Mouse (Mus musculus) liver, embryonic 16.5 days (tissue): Measurements from ENCODE around the gene Gm49711. TPM values are rescaled to one million over a fixed set of nuclear protein-coding genes. Genes with fewer than 3 reads are reported as not detected.

Source experiments
- ATAC-seq: fragments of 200-750 bp; cut with Nextera tagmentation; 2 replicates; pipeline ENCODE4 v1.8.0; 2017; ENCODE audit warnings: low read depth, mild to moderate bottlenecking, moderate number of reproducible peaks, moderate library complexity
- H3K27ac ChIP-seq: fragments of 300-500 bp; sonication (generic); 2 replicates; pipeline ENCODE4 v1.5.1; 2014; ENCODE audit warnings: mild to moderate bottlenecking, low read length
- H3K27me3 ChIP-seq: fragments of 300-500 bp; sonication (generic); 2 replicates; pipeline ENCODE4 v1.6.1; 2014; ENCODE audit warnings: low read depth, low read length, mixed read lengths; ENCODE audit not compliant: control insufficient read depth, insufficient read depth
- H3K36me3 ChIP-seq: fragments of 300-500 bp; sonication (generic); 2 replicates; pipeline ENCODE4 v1.6.1; 2014; ENCODE audit warnings: mild to moderate bottlenecking; ENCODE audit not compliant: control insufficient read depth, insufficient read depth
- H3K4me1 ChIP-seq: fragments of 300-500 bp; sonication (generic); 2 replicates; pipeline ENCODE4 v1.6.1; 2014; ENCODE audit warnings: low read depth, low read length, mixed read lengths; ENCODE audit not compliant: control insufficient read depth
- H3K4me2 ChIP-seq: fragments of 300-500 bp; sonication (generic); 2 replicates; pipeline ENCODE4 v1.6.1; 2014; ENCODE audit warnings: low read depth, low read length, mixed read lengths
- H3K4me3 ChIP-seq: fragments of 300-500 bp; sonication (generic); 2 replicates; pipeline ENCODE4 v1.5.1; 2014; ENCODE audit warnings: low read depth, mild to moderate bottlenecking, low read length
- H3K9ac ChIP-seq: fragments of 300-500 bp; sonication (generic); 2 replicates; pipeline ENCODE4 v1.6.1; 2014; ENCODE audit warnings: low read depth, low read length
- H3K9me3 ChIP-seq: fragments of 300-500 bp; sonication (generic); replicated peaks from 2 replicates; pipeline ENCODE4 v1.6.1; 2016; ENCODE audit warnings: low read length; ENCODE audit not compliant: control insufficient read depth
- WGBS: fragments of 180-500 bp; shearing (Covaris S2); extraction: QIAGEN DNeasy Blood & Tissue Kit; methylation state at CpG from one replicate; pipeline ENCODE4 v1.1.7; 2014; ENCODE audit not compliant: insufficient replicate concordance; 5-methylcytosine and 5-hydroxymethylcytosine counted together
- polyA plus RNA-seq: library from polyadenylated mRNA; unstranded; fragments of >200 nt; fragmentation: Nextera tagmentation; extraction: Ambion mirVana; gene quantifications from 2 replicates; pipeline ENCODE4 v1.2.1, GENCODE M21; 2015

The Gm49711 gene
- polyA plus RNA-seq, 1 experiment from 2014 or later = not detected

DNA sequence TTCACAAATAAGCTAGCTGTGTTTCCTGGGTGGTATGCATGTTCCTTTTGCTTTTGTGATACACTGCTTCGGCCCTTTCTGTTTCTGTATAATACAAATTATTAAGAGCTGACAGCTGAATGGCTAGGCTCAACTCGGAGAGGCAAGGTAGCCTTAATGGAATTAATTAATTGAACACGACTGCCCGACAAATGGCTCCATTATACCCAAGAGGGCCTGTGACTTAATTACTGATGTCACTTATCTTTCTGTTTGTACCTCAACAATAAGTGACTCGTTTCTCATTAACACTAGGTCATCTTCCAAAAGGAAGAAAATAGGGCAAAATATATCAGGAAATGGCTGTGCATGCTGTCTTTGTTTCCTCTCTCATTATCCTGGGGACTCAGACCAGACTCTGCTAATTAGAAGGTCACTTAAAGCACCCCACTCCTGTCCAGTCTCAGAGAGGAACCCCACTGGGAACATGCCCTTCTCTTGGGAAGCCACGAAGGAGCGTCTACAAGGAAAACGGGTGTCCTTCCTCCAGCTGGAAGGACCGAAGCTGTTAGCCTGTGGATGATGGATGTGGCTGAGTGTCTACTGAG lies 84.4 kb downstream of the Gm49711 start:
- no peak for ATAC-seq
- 72% methylated on average over 9 of the region's 9 CpGs for WGBS
- H3K4me1 ChIP-seq = no peaks in the 10 kb centered on the region
- no peaks in the 10 kb centered on the region for H3K27me3 ChIP-seq
- H3K36me3 ChIP-seq = no peaks in the 10 kb centered on the region
- no peak overlapping the region for H3K4me2 ChIP-seq
- H3K4me3 ChIP-seq = no peak overlapping the region
- no peak overlapping the region for H3K27ac ChIP-seq
- no peak overlapping the region for H3K9ac ChIP-seq
- H3K9me3 ChIP-seq = no peaks in the 10 kb centered on the region

DNA sequence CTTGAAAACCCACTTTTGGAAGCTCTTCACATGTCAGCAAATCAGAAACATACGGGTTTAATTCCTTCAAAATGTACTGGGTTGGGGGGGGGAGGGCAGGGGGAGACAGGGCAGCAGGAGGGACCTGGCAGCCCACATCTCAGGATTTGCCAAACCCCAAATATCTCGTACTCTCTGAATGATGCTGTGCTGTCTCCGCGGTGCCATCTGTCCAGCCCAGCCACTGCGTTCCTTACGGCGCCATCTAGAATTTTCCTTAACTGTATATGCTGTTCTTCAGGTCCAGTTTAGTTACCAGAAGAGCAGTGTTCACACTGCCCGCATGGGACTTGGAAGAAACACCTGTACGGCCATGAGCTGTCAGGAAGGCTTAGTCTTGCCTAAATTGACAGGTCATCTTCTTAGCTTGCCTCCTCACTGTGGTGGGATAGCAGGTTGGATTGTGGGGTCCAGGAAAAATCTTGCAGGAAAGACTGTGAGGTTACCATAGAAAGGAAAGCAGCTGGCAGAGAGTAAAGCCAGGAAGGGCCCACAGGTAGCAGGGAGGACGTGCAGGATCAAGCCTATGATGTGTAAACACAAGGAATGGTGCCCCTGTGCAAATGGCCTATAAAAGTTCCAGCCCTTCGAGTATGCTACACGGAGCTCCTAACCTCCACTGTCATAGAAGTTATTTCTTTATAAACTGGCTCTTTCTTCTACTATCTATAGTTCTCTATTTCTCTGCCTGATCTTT lies 89.7 kb downstream of the Gm49711 start:
- no peaks in the 10 kb centered on the region for H3K4me1 ChIP-seq
- no peak overlapping the region for H3K4me2 ChIP-seq
- no peaks in the 10 kb centered on the region for H3K9me3 ChIP-seq
- ATAC-seq = no peak
- WGBS = 68% methylated on average over 12 of the region's 12 CpGs
- H3K36me3 ChIP-seq = no peaks in the 10 kb centered on the region
- no peak overlapping the region for H3K4me3 ChIP-seq
- no peaks in the 10 kb centered on the region for H3K27me3 ChIP-seq
- no peak overlapping the region for H3K9ac ChIP-seq
- no peak overlapping the region for H3K27ac ChIP-seq

DNA sequence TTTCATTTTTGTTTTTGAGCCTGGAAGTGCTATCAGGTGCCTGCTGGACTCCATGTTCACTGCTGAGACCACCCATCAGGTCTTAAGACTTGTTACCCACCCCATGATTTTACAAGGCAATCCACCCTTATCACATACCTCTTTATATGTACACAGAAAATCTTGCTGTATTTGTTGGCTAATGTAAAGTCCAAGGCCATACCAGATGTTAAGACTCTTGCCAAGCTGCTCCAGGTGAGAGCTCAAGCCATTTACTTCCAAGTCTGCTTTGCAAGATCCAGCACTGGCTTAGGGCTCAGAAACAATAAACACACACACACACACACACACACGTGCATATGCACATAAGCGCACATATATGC lies 90.2 kb downstream of the Gm49711 start:
- 53% methylated on average over 2 of the region's 2 CpGs for WGBS
- Histone ChIP-seq H3K9ac (no peak overlapping the region), H3K27me3 (no peaks in the 10 kb centered on the region), H3K9me3 (no peaks in the 10 kb centered on the region), H3K36me3 (no peaks in the 10 kb centered on the region), H3K4me1 (no peaks in the 10 kb centered on the region), H3K4me2 (no peak overlapping the region), H3K4me3 (no peak overlapping the region), H3K27ac (no peak overlapping the region)
- no peak for ATAC-seq

DNA sequence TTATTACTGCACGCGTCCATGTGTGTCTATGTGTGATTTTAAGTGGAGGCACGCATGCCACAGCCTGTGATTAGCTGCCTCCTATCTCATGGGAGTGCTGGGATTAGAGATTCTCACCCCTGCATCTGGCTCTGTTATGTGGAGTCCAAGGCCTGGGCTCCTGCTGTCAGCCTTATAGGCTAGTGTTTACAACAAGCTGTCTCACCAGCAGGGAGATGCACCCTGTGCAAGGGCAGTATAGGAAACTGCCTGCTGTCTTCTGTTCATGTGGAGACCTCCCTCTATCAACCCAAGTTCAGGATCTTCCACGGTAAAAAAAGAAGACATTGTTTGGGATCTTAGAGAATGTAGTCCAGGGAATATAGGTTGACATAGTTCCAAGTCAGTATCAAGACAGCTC lies 92.9 kb downstream of the Gm49711 start:
- no peak overlapping the region for H3K4me3 ChIP-seq
- WGBS = 55% methylated on average over 4 of the region's 4 CpGs
- ATAC-seq = no peak
- H3K4me1 ChIP-seq = no peaks in the 10 kb centered on the region
- no peak overlapping the region for H3K4me2 ChIP-seq
- no peaks in the 10 kb centered on the region for H3K36me3 ChIP-seq
- H3K27ac ChIP-seq = no peak overlapping the region
- H3K9me3 ChIP-seq = no peaks in the 10 kb centered on the region
- H3K9ac ChIP-seq = no peak overlapping the region
- H3K27me3 ChIP-seq = no peaks in the 10 kb centered on the region

GRCm38 (mm10) chr16:92158021-92158455 lies 99.9 kb downstream of the Gm49711 start:
- peak; percentile 54 for ATAC-seq
- no peaks in the 10 kb centered on the region for H3K36me3 ChIP-seq
- no peaks in the 10 kb centered on the region for H3K4me1 ChIP-seq
- WGBS = 9% methylated on average over 14 of the region's 14 CpGs
- H3K27me3 ChIP-seq = peaks cover 6% of the 10 kb centered on the region
- H3K9ac ChIP-seq = peak overlapping the region; percentile 22; the same call in 1 of the 2 replicates
- peak overlapping the region; percentile 50 for H3K4me2 ChIP-seq
- H3K4me3 ChIP-seq = peak overlapping the region; percentile 10
- H3K9me3 ChIP-seq = no peaks in the 10 kb centered on the region
- H3K27ac ChIP-seq = peak overlapping the region; percentile 82

GRCm38 (mm10) chr16:92158461-92159091 lies 100.5 kb downstream of the Gm49711 start:
- Histone ChIP-seq H3K4me2 (peak overlapping the region; percentile 50), H3K36me3 (no peaks in the 10 kb centered on the region), H3K27ac (peak overlapping the region; percentile 82), H3K9me3 (no peaks in the 10 kb centered on the region), H3K9ac (peak overlapping the region; percentile 22; the same call in 1 of the 2 replicates), H3K4me1 (no peaks in the 10 kb centered on the region), H3K27me3 (peaks cover 6% of the 10 kb centered on the region), H3K4me3 (peak overlapping the region; percentile 10)
- peak; percentile 87 for ATAC-seq
- 4% methylated on average over 30 of the region's 30 CpGs for WGBS

DNA sequence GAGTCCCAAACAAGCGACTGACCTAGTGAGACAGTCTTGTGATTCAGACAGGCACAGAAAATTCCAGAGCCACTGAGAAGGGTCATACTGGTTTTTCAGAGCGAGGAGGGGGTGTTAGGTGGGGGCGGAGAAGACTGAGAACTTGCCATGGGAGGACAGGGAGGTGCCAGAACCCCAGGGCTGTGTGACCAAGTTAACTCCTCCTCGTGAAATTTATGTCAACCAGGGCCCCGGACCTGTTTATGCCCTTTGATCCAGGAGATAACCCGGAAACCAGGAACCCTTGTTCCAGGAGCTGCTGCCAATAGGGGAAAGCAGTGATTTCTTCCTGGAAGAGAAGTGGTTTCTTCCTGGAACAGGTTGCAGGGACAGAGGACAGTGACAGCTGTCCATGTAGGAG lies 101.0 kb downstream of the Gm49711 start:
- no peak overlapping the region for H3K9ac ChIP-seq

GRCm38 (mm10) chr16:92162289-92162688 lies 104.2 kb downstream of the Gm49711 start:
- no peak overlapping the region for H3K4me3 ChIP-seq
- 63% methylated on average over 4 of the region's 4 CpGs for WGBS
- no peaks in the 10 kb centered on the region for H3K9me3 ChIP-seq
- H3K27ac ChIP-seq = no peak overlapping the region
- no peak overlapping the region for H3K4me2 ChIP-seq
- no peaks in the 10 kb centered on the region for H3K4me1 ChIP-seq
- H3K36me3 ChIP-seq = no peaks in the 10 kb centered on the region
- peaks cover 6% of the 10 kb centered on the region for H3K27me3 ChIP-seq
- ATAC-seq = no peak
- no peak overlapping the region for H3K9ac ChIP-seq

More for the DNA sequence above, 101.0 kb downstream of the Gm49711 start:
- no peak overlapping the region; the same call in 1 of the 2 replicates for H3K4me3 ChIP-seq
- WGBS = 21% methylated on average over 6 of the region's 6 CpGs
- peaks cover 6% of the 10 kb centered on the region for H3K27me3 ChIP-seq
- H3K4me1 ChIP-seq = no peaks in the 10 kb centered on the region
- H3K4me2 ChIP-seq = peak overlapping the region; percentile 50; the same call in 1 of the 2 replicates
- no peaks in the 10 kb centered on the region for H3K36me3 ChIP-seq
- H3K9me3 ChIP-seq = no peaks in the 10 kb centered on the region
- ATAC-seq = peak; percentile 47
- H3K27ac ChIP-seq = peak overlapping the region; percentile 82

DNA sequence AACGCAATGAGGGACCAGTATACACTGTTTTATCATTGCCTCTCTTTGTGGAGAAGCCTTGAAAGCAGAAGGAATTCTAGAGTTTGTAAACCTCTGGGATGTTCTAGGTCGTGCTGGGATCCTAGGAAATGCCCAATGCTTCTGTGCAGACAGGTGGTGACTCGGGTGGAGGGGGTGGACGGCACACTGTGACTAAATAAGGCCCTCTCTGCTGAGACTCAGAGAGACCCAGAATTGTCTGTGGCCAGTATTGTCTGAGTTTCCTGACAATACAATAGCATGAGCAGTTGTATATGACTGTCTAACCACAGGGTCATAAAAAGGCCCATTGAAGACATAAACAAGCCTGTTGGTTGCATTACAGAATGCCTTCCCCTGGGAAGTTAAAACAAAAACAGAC lies 105.4 kb downstream of the Gm49711 start:
- no peak overlapping the region for H3K4me3 ChIP-seq

More for the DNA sequence above, 105.4 kb downstream of the Gm49711 start:
- Histone ChIP-seq H3K4me1 (no peaks in the 10 kb centered on the region), H3K36me3 (no peaks in the 10 kb centered on the region), H3K27me3 (peaks cover under 1% of the 10 kb centered on the region), H3K9me3 (no peaks in the 10 kb centered on the region), H3K4me2 (no peak overlapping the region), H3K27ac (no peak overlapping the region), H3K9ac (no peak overlapping the region)
- no peak for ATAC-seq
- WGBS = 48% methylated on average over 4 of the region's 4 CpGs
